ENCODE assay signal across 1 mouse cellular context in the genomic region with DNA sequence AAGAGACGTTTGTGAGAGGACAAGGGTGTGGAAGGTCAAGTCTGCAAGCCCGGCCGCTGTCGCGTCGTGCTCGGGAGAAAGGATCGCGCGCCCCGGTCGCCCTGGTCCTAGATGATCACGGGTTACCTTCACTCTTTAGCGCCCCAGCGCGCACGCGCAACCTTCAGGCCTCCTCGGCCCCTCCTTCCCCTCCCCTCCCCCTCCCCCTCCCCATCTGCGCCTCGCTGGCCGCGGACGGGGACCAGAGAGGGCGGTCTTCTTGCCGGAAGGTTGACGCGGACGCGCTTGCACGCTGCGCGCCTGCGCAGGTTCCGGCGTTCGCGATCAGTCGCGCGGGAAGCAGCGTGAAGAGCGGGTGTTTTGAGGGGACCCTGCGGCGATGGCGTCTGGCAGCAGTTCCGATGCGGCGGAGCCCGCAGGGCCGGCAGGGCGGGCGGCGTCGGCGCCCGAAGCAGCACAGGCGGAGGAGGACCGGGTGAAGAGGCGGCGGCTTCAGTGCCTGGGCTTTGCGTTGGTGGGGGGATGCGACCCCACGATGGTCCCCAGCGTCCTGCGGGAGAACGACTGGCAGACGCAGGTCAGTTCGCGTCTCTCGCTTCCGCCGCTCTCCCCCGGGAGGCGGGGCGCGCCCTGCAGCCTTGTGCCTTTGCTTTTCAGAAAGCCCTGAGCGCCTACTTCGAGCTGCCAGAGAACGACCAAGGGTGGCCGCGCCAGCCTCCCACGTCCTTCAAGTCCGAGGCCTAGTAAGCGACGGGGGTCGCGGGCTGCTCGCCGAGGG.
TF ChIP-seq lines count a peak whose summit lies in the region.

A gene (minus strand): TSS at position 188 of the 778 bp plus-strand sequence.
A gene (plus strand): TSS at position 327 of the 778 bp plus-strand sequence.

TF ChIP-seq in CH12.LX, 34 proteins besides CTCF, POLR2A, EP300 and RAD21:
- no peak for TF ChIP-seq ZNF384 (IDR thresholded peaks at IDR 0.05; ENCODE audit: low read depth, low read length)
- TF ChIP-seq MAFK (IDR thresholded peaks at IDR 0.05; ENCODE audit: insufficient replicate concordance, low read length) = no peak
- TF ChIP-seq USF2 (conservative IDR thresholded peaks at IDR 0.05; ENCODE audit: low read depth, low read length) = no peak
- peak; percentile 80; the same call in 1 of the 2 replicates for TF ChIP-seq MAZ (IDR thresholded peaks at IDR 0.05; ENCODE audit: low read depth, low read length)
- peak; percentile 40 for TF ChIP-seq IRF4 (IDR thresholded peaks at IDR 0.05; ENCODE audit: low read depth, low read length)
- TF ChIP-seq JUN (IDR thresholded peaks at IDR 0.05; ENCODE audit: insufficient read depth, low read depth, low read length) = no peak
- peak; percentile 80 for TF ChIP-seq ELF1 (IDR thresholded peaks at IDR 0.05; ENCODE audit: low read depth, low read length)
- TF ChIP-seq USF1 (IDR thresholded peaks at IDR 0.05; ENCODE audit: low read depth, low read length) = no peak
- peak; percentile 55; the same call in 1 of the 2 replicates for TF ChIP-seq UBTF (IDR thresholded peaks at IDR 0.05; ENCODE audit: low read depth, low read length)
- peak; percentile 96 for TF ChIP-seq CHD2 (IDR thresholded peaks at IDR 0.05; ENCODE audit: low read length)
- peak; percentile 81; the same call in 1 of the 2 replicates for TF ChIP-seq KAT2A (IDR thresholded peaks at IDR 0.05; ENCODE audit: insufficient replicate concordance, low read length)
- TF ChIP-seq SMC3 (IDR thresholded peaks at IDR 0.05; ENCODE audit: low read depth, low read length) = no peak
- peak; percentile 94 for TF ChIP-seq NRF1 (IDR thresholded peaks at IDR 0.05; ENCODE audit: low read depth, low read length)
- TF ChIP-seq ZKSCAN1 (IDR thresholded peaks at IDR 0.05; ENCODE audit: borderline replicate concordance, low read depth, low read length) = no peak
- TF ChIP-seq MYC (IDR thresholded peaks at IDR 0.05; ENCODE audit: low read depth, low read length) = 0 out of 2 replicates have a peak, but pooled peaks have one; percentile 26
- TF ChIP-seq MXI1 (IDR thresholded peaks at IDR 0.05; ENCODE audit: low read depth, low read length) = peak; percentile 91
- 0 out of 2 replicates have a peak, but pooled peaks have one; percentile 86 for TF ChIP-seq E2F4 (IDR thresholded peaks at IDR 0.05; ENCODE audit: insufficient replicate concordance, low read depth, low read length)
- TF ChIP-seq BHLHE40 (IDR thresholded peaks at IDR 0.05; ENCODE audit: low read depth, low read length) = 0 out of 2 replicates have a peak, but pooled peaks have one; percentile 31
- peak; percentile 93; the same call in 1 of the 2 replicates for TF ChIP-seq POLR2AphosphoS2 (IDR thresholded peaks at IDR 0.05; ENCODE audit: low read depth, low read length)
- TF ChIP-seq MEF2A (IDR thresholded peaks at IDR 0.05; ENCODE audit: borderline replicate concordance, low read depth, low read length) = no peak
- TF ChIP-seq SIN3A (IDR thresholded peaks at IDR 0.05; ENCODE audit: low read length) = peak; percentile 79
- no peak for TF ChIP-seq CHD1 (IDR thresholded peaks at IDR 0.05; ENCODE audit: low read depth, low read length)
- no peak for TF ChIP-seq RCOR1 (conservative IDR thresholded peaks at IDR 0.05; ENCODE audit: low read depth, low read length)
- peak; percentile 59; the same call in 1 of the 2 replicates for TF ChIP-seq MAX (IDR thresholded peaks at IDR 0.05; ENCODE audit: low read length)
- TF ChIP-seq TCF12 (IDR thresholded peaks at IDR 0.05; ENCODE audit: low read depth, low read length) = peak; percentile 95
- no peak for TF ChIP-seq PAX5 (IDR thresholded peaks at IDR 0.05; ENCODE audit: low read length)
- peak; percentile 94 for TF ChIP-seq ZMIZ1 (IDR thresholded peaks at IDR 0.05; ENCODE audit: low read depth, low read length)
- peak; percentile 80 for TF ChIP-seq HCFC1 (IDR thresholded peaks at IDR 0.05; ENCODE audit: low read depth, low read length)
- no peak; the same call in 1 of the 2 replicates for TF ChIP-seq GABPA (IDR thresholded peaks at IDR 0.05; ENCODE audit: insufficient replicate concordance, low read depth, low read length)
- TF ChIP-seq JUND (conservative IDR thresholded peaks at IDR 0.05; ENCODE audit: low read depth, low read length) = no peak
- TF ChIP-seq TBP (conservative IDR thresholded peaks at IDR 0.05; ENCODE audit: low read depth, low read length) = no peak; the same call in 1 of the 2 replicates
- peak; percentile 96 for TF ChIP-seq NELFE (IDR thresholded peaks at IDR 0.05; ENCODE audit: low read depth, low read length)
- no peak for TF ChIP-seq ETS1 (conservative IDR thresholded peaks at IDR 0.05; ENCODE audit: low read depth, low read length)
- no peak for TF ChIP-seq ZC3H11A (IDR thresholded peaks at IDR 0.05; ENCODE audit: low read depth, low read length)
